Comparison of ENCODE assay signal across 27 mouse cellular contexts in genomic region chr15:27328441-27328840, GRCm38 (mm10).
DNase-seq lines count a peak whose midpoint lies in the region; ATAC-seq and TF ChIP-seq lines count a peak whose summit lies in the region.
"Had no signal": no experiment of that assay in that cellular context is flagged by ENCODE, and none has a peak within 500 bp of the region (broad histone marks: within the 10 kb centered on the region; RNA-seq: fewer than 3 reads in every experiment).

No protein-coding gene starts in this region.

- H3K27me3 ChIP-seq in forebrain, postnatal 0 days (ENCODE audit: insufficient read depth, low read length), result no peaks in the 10 kb centered on the region
- H3K27me3 ChIP-seq in forebrain, embryonic 12.5 days, result no peaks in the 10 kb centered on the region
- H3K27me3 ChIP-seq in midbrain, embryonic 14.5 days (ENCODE audit: control insufficient read depth, insufficient read depth, low read length), result no peaks in the 10 kb centered on the region
- no peaks in the 10 kb centered on the region for H3K27me3 ChIP-seq in midbrain, embryonic 13.5 days
- H3K27me3 ChIP-seq: embryonic facial prominence, embryonic 15.5 days; heart, embryonic 15.5 days; intestine, embryonic 15.5 days; liver, embryonic 15.5 days; lung, embryonic 15.5 days had no signal

- no peaks in the 10 kb centered on the region for H3K9me3 ChIP-seq in forebrain, postnatal 0 days (ENCODE audit: low read length)
- no peaks in the 10 kb centered on the region for H3K9me3 ChIP-seq in forebrain, embryonic 12.5 days
- H3K9me3 ChIP-seq in midbrain, embryonic 14.5 days (ENCODE audit: control insufficient read depth, low read length), result no peaks in the 10 kb centered on the region
- H3K9me3 ChIP-seq in midbrain, embryonic 13.5 days, result no peaks in the 10 kb centered on the region
- H3K9me3 ChIP-seq: embryonic facial prominence, embryonic 10.5 days; embryonic facial prominence, embryonic 15.5 days; heart, embryonic 15.5 days; intestine, embryonic 15.5 days; limb, embryonic 12.5 days; liver, embryonic 15.5 days; lung, embryonic 15.5 days had no signal

- H3K9ac ChIP-seq in forebrain, postnatal 0 days, result no peak overlapping the region
- H3K9ac ChIP-seq in forebrain, embryonic 12.5 days, result no peak overlapping the region
- H3K9ac ChIP-seq in midbrain, embryonic 14.5 days (replicated peaks; ENCODE audit: low read length), result no peak overlapping the region
- no peak overlapping the region for H3K9ac ChIP-seq in midbrain, embryonic 13.5 days (replicated peaks)
- H3K9ac ChIP-seq: embryonic facial prominence, embryonic 15.5 days; heart, embryonic 15.5 days; hindbrain, embryonic 14.5 days; intestine, embryonic 15.5 days; limb, embryonic 12.5 days; liver, embryonic 15.5 days; lung, embryonic 15.5 days had no signal

- no peak for TF ChIP-seq CTCF in forebrain, postnatal 0 days (IDR thresholded peaks at IDR 0.05; ENCODE audit: low read depth)
- no peak for TF ChIP-seq CTCF in layer of hippocampus, adult 2 months (conservative IDR thresholded peaks at IDR 0.05)
- no peak for TF ChIP-seq CTCF in brain, embryonic 14.5 days (IDR thresholded peaks at IDR 0.05; ENCODE audit: borderline replicate concordance, extremely low read depth, insufficient read depth, insufficient read length)

- no peak overlapping the region for H3K4me3 ChIP-seq in forebrain, postnatal 0 days (ENCODE audit: low read depth, low read length)
- H3K4me3 ChIP-seq in forebrain, embryonic 12.5 days (replicated peaks), result no peak overlapping the region
- H3K4me3 ChIP-seq in layer of hippocampus, adult 2 months, result no peak overlapping the region
- no peak overlapping the region for H3K4me3 ChIP-seq in midbrain, embryonic 14.5 days (replicated peaks; ENCODE audit: low read depth, low read length)
- H3K4me3 ChIP-seq in midbrain, embryonic 13.5 days (replicated peaks), result no peak overlapping the region
- H3K4me3 ChIP-seq: embryonic facial prominence, embryonic 10.5 days; embryonic facial prominence, embryonic 15.5 days; heart, embryonic 15.5 days; intestine, embryonic 15.5 days; limb, embryonic 12.5 days; liver, embryonic 15.5 days; lung, embryonic 15.5 days had no signal

- H3K4me1 ChIP-seq in forebrain, postnatal 0 days (ENCODE audit: insufficient read depth), result 0 out of 2 replicates have a peak, but pooled peaks cover 7% of the 10 kb centered on the region
- no peaks in the 10 kb centered on the region for H3K4me1 ChIP-seq in forebrain, embryonic 12.5 days
- H3K4me1 ChIP-seq in midbrain, embryonic 14.5 days (ENCODE audit: control insufficient read depth, insufficient read depth, low read length), result no peaks in the 10 kb centered on the region
- H3K4me1 ChIP-seq in midbrain, embryonic 13.5 days (replicated peaks), result peaks cover 6% of the 10 kb centered on the region; the same call in 1 of the 2 replicates
- H3K4me1 ChIP-seq: embryonic facial prominence, embryonic 10.5 days; embryonic facial prominence, embryonic 15.5 days; heart, embryonic 15.5 days; intestine, embryonic 15.5 days; limb, embryonic 12.5 days; liver, embryonic 15.5 days; lung, embryonic 15.5 days had no signal

- WGBS in forebrain, postnatal 0 days, result 53% methylated on average over 2 of the region's 2 CpGs
- WGBS in forebrain, embryonic 12.5 days, result 86% methylated on average over 2 of the region's 2 CpGs
- 81% methylated on average over 2 of the region's 2 CpGs for WGBS in midbrain, embryonic 14.5 days
- WGBS in midbrain, embryonic 13.5 days, result 85% methylated on average over 2 of the region's 2 CpGs

- peak; percentile 27 for DNase-seq in forebrain, postnatal 0 days
- peak in 1 of 2 experiments; percentile 14 for DNase-seq in layer of hippocampus, adult 2 months (ENCODE audit: low spot score in 2 of 2)
- DNase-seq in layer of hippocampus, adult 11-12 months (ENCODE audit: low spot score), result no peak
- DNase-seq in midbrain, embryonic 14.5 days, result peak; percentile 23
- DNase-seq in brain, embryonic 14.5 days (ENCODE audit: low read depth), result peak; percentile 64
- DNase-seq: adrenal gland, postnatal 14 days; cerebellum, adult 18-20 months; cerebellum, postnatal 25 days; gastrocnemius, postnatal 10 days; kidney, adult 2 months; kidney, postnatal 36 days; right cerebral cortex, postnatal 4 days; thymus, adult 2 months; thymus, postnatal 36 days had no signal

- peak; percentile 57; the same call in 1 of the 2 replicates for ATAC-seq in forebrain, postnatal 0 days
- ATAC-seq in forebrain, embryonic 12.5 days (ENCODE audit: low FRiP score), result no peak
- ATAC-seq in midbrain, embryonic 14.5 days (ENCODE audit: low FRiP score, low TSS enrichment), result no peak
- no peak for ATAC-seq in midbrain, embryonic 13.5 days
- ATAC-seq: CD4-positive, CD25-positive, alpha-beta regulatory T cell, adult 4 months; intestine, embryonic 15.5 days had no signal

- no peak overlapping the region for H3K4me2 ChIP-seq in forebrain, postnatal 0 days (ENCODE audit: low read depth)
- H3K4me2 ChIP-seq in forebrain, embryonic 12.5 days, result no peak overlapping the region
- no peak overlapping the region for H3K4me2 ChIP-seq in midbrain, embryonic 14.5 days (ENCODE audit: low read length)
- H3K4me2 ChIP-seq in midbrain, embryonic 13.5 days (replicated peaks), result no peak overlapping the region
- H3K4me2 ChIP-seq: embryonic facial prominence, embryonic 15.5 days; heart, embryonic 15.5 days; hindbrain, embryonic 14.5 days; intestine, embryonic 15.5 days; limb, embryonic 12.5 days; liver, embryonic 15.5 days; lung, embryonic 15.5 days; midbrain, embryonic 11.5 days had no signal

- no peak for TF ChIP-seq POLR2A in brain, embryonic 14.5 days (IDR thresholded peaks at IDR 0.05; ENCODE audit: borderline replicate concordance, extremely low read depth, insufficient read depth, insufficient read length, poor library complexity, severe bottlenecking)

- H3K27ac ChIP-seq in forebrain, postnatal 0 days (ENCODE audit: low read depth, low read length), result no peak overlapping the region; the same call in 1 of the 2 replicates
- no peak overlapping the region for H3K27ac ChIP-seq in forebrain, embryonic 12.5 days
- peak overlapping the region; percentile 16; the same call in 1 of the 2 replicates for H3K27ac ChIP-seq in layer of hippocampus, adult 2 months
- no peak overlapping the region for H3K27ac ChIP-seq in midbrain, embryonic 14.5 days (replicated peaks; ENCODE audit: low read depth, low read length)
- H3K27ac ChIP-seq in midbrain, embryonic 13.5 days, result no peak overlapping the region
- H3K27ac ChIP-seq: embryonic facial prominence, embryonic 10.5 days; embryonic facial prominence, embryonic 15.5 days; heart, embryonic 15.5 days; hindbrain, embryonic 14.5 days; intestine, embryonic 15.5 days; limb, embryonic 12.5 days; liver, embryonic 15.5 days; lung, embryonic 15.5 days; stomach, postnatal 0 days had no signal

- no peaks in the 10 kb centered on the region for H3K36me3 ChIP-seq in forebrain, postnatal 0 days (ENCODE audit: insufficient read depth)
- no peaks in the 10 kb centered on the region for H3K36me3 ChIP-seq in forebrain, embryonic 12.5 days (replicated peaks)
- H3K36me3 ChIP-seq in midbrain, embryonic 14.5 days (ENCODE audit: control insufficient read depth, insufficient read depth, low read length), result no peaks in the 10 kb centered on the region
- H3K36me3 ChIP-seq in midbrain, embryonic 13.5 days, result no peaks in the 10 kb centered on the region
- H3K36me3 ChIP-seq: embryonic facial prominence, embryonic 10.5 days; embryonic facial prominence, embryonic 15.5 days; heart, embryonic 15.5 days; intestine, embryonic 15.5 days; limb, embryonic 12.5 days; liver, embryonic 15.5 days; lung, embryonic 15.5 days had no signal
